Mouse (Mus musculus) kidney, adult 2 months (tissue): ENCODE results near the gene Diaph3. TPM values are rescaled to one million over a fixed set of nuclear protein-coding genes. Genes with fewer than 3 reads are reported as not detected.
"Not testable (repeated sequence)": the region's sequence is repeated elsewhere in the genome, so short reads cannot be mapped to it uniquely, and the experiment has no call there.

ENCODE experiments used
- DNase-seq: peaks from one replicate; pipeline ENCODE4 v3.0.0; 2021
- H3K27ac ChIP-seq: fragments of 200-500 bp; 2 replicates; pipeline ENCODE4 v1.5.1; 2012; ENCODE audit warnings: low read depth, low read length, control low read depth, inconsistent platforms; ENCODE audit not compliant: insufficient read depth
- H3K27me3 ChIP-seq: fragments of 200-500 bp; replicated peaks from 2 replicates; pipeline ENCODE4 v1.6.1; 2012; ENCODE audit warnings: mild to moderate bottlenecking, moderate library complexity, low read length, inconsistent platforms; ENCODE audit not compliant: control insufficient read depth, insufficient read depth
- H3K36me3 ChIP-seq: fragments of 200-500 bp; 2 replicates; pipeline ENCODE4 v1.6.1; 2012; ENCODE audit warnings: mild to moderate bottlenecking, moderate library complexity, low read length, inconsistent platforms; ENCODE audit not compliant: control insufficient read depth, insufficient read depth
- H3K4me1 ChIP-seq: fragments of 200-500 bp; 2 replicates; pipeline ENCODE4 v1.6.1; 2011; ENCODE audit warnings: low read length; ENCODE audit not compliant: control insufficient read depth, insufficient read depth
- H3K4me3 ChIP-seq: fragments of 200-500 bp; 2 replicates; pipeline ENCODE4 v1.5.1; 2011; ENCODE audit warnings: mild to moderate bottlenecking, low read depth, low read length, control low read depth; ENCODE audit not compliant: insufficient read depth
- CTCF ChIP-seq: fragments of 200-500 bp; conservative IDR thresholded peaks from 2 replicates; pipeline ENCODE4 v1.5.1; 2011; ENCODE audit warnings: low read depth, mild to moderate bottlenecking, control low read depth, low read length, moderate library complexity, mixed read lengths; ENCODE audit not compliant: insufficient read depth, insufficient read length
- POLR2A ChIP-seq: fragments of 200-500 bp; IDR thresholded peaks from one replicate; pipeline ENCODE4 v1.6.1; 2011; ENCODE audit warnings: low read depth, low read length, control low read depth
- WGBS: fragments of 180-500 bp; shearing (Covaris S2); methylation state at CpG from one replicate; pipeline ENCODE4 v1.1.7; 2018; 5-methylcytosine and 5-hydroxymethylcytosine counted together
- polyA plus RNA-seq: library from polyadenylated mRNA; depleted of rRNA; stranded (reverse); fragments of >200 nt; gene quantifications from 2 replicates; pipeline ENCODE4 v1.2.3, GENCODE M21; 2012

Diaph3 gene
- polyA plus RNA-seq, 1 experiment = 0.08 TPM

GRCm38 (mm10) chr14:86738916-86739315, 402.1 kb downstream of the Diaph3 start:
- TF ChIP-seq POLR2A (no peak), CTCF (no peak)
- DNase-seq = no peak
- no peaks in the 10 kb centered on the region for H3K4me1 ChIP-seq
- no peaks in the 10 kb centered on the region for H3K27me3 ChIP-seq
- H3K27ac ChIP-seq = no peak overlapping the region
- WGBS = 46% methylated on average over 5 of the region's 5 CpGs
- no peak overlapping the region for H3K4me3 ChIP-seq
- no peaks in the 10 kb centered on the region for H3K36me3 ChIP-seq

GRCm38 (mm10) chr14:86736646-86737045, 404.4 kb downstream of the Diaph3 start:
- DNase-seq = no peak
- WGBS = 96% methylated on average over 1 of the region's 1 CpGs
- no peak for TF ChIP-seq POLR2A
- no peak for TF ChIP-seq CTCF
- Histone ChIP-seq H3K36me3 (no peaks in the 10 kb centered on the region), H3K27ac (no peak overlapping the region), H3K27me3 (no peaks in the 10 kb centered on the region), H3K4me3 (no peak overlapping the region), H3K4me1 (no peaks in the 10 kb centered on the region)

- Histone ChIP-seq H3K27ac (no peak overlapping the region), H3K36me3 (no peaks in the 10 kb centered on the region), H3K27me3 (no peaks in the 10 kb centered on the region; the same call in 1 of the 2 replicates), H3K4me1 (no peaks in the 10 kb centered on the region), H3K4me3 (no peak overlapping the region)
- TF ChIP-seq POLR2A (no peak), CTCF (no peak)
- no peak for DNase-seq
- 34% methylated on average over 1 of the region's 1 CpGs for WGBS
Observed at GRCm38 (mm10) chr14:86731300-86731699, 409.7 kb downstream of the Diaph3 start.

GRCm38 (mm10) chr14:86729617-86730098, 411.4 kb downstream of the Diaph3 start:
- Histone ChIP-seq H3K4me3 (no peak overlapping the region), H3K4me1 (no peaks in the 10 kb centered on the region), H3K27me3 (no peaks in the 10 kb centered on the region; the same call in 1 of the 2 replicates), H3K36me3 (no peaks in the 10 kb centered on the region), H3K27ac (no peak overlapping the region)
- no peak for DNase-seq
- no peak for TF ChIP-seq CTCF
- TF ChIP-seq POLR2A = no peak
- WGBS = 71% methylated on average over 4 of the region's 4 CpGs

GRCm38 (mm10) chr14:86727538-86728045, 413.4 kb downstream of the Diaph3 start:
- Histone ChIP-seq H3K27me3 (no peaks in the 10 kb centered on the region; the same call in 1 of the 2 replicates), H3K4me3 (no peak overlapping the region), H3K36me3 (no peaks in the 10 kb centered on the region), H3K4me1 (no peaks in the 10 kb centered on the region), H3K27ac (no peak overlapping the region)
- no peak for DNase-seq
- 90% methylated on average over 5 of the region's 5 CpGs for WGBS
- TF ChIP-seq CTCF (no peak), POLR2A (no peak)

- DNase-seq = no peak
- no peaks in the 10 kb centered on the region for H3K36me3 ChIP-seq
- WGBS = 85% methylated on average over 6 of the region's 6 CpGs
- H3K4me1 ChIP-seq = no peaks in the 10 kb centered on the region
- H3K27me3 ChIP-seq = no peaks in the 10 kb centered on the region
- no peak overlapping the region for H3K4me3 ChIP-seq
- TF ChIP-seq CTCF = no peak
- TF ChIP-seq POLR2A = no peak
- H3K27ac ChIP-seq = no peak overlapping the region
Observed at GRCm38 (mm10) chr14:86721768-86722167, 419.3 kb downstream of the Diaph3 start.

GRCm38 (mm10) chr14:86721082-86721481, 420.0 kb downstream of the Diaph3 start:
- no peaks in the 10 kb centered on the region for H3K36me3 ChIP-seq
- no peak overlapping the region for H3K27ac ChIP-seq
- H3K4me3 ChIP-seq = no peak overlapping the region
- 88% methylated on average over 3 of the region's 3 CpGs for WGBS
- H3K27me3 ChIP-seq = no peaks in the 10 kb centered on the region
- TF ChIP-seq CTCF (no peak), POLR2A (no peak)
- H3K4me1 ChIP-seq = no peaks in the 10 kb centered on the region
- no peak for DNase-seq

GRCm38 (mm10) chr14:86720408-86720807, 420.6 kb downstream of the Diaph3 start:
- not testable (repeated sequence) for H3K36me3 ChIP-seq, DNase-seq, H3K27ac ChIP-seq, H3K27me3 ChIP-seq, H3K4me1 ChIP-seq, H3K4me3 ChIP-seq
